Mouse (Mus musculus): ENCODE measurements around the gene Gbf1. TPM values are rescaled to one million over a fixed set of nuclear protein-coding genes. Genes with fewer than 3 reads are reported as not detected.
"Not testable (repeated sequence)": the region's sequence is repeated elsewhere in the genome, so short reads cannot be mapped to it uniquely, and the experiment has no call there.

The Gbf1 gene
- polyA plus RNA-seq, 1 experiment, result 51.5 TPM

DNA sequence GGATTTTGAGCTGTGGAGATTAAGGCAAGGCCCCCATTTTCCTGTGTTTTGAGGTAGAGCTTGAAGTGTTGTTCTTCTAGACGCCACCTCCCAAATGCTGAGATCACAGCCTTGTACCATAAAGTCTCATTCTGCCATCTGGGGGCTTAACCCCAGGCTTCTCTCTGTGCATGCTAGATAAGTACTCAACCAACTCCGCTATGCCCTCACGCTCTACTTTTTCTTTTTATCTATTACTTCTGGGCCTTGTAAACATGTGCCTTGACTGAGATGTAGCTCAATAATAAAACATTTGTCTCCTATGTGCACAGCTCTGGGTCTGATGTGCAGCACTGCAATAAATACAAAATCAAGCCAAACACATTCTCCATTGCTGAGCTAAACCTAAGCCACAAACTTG lies 32.9 kb upstream of the Gbf1 start:
- Histone ChIP-seq H3K9ac (ENCODE audit: low read depth, poor library complexity, severe bottlenecking) (no peak overlapping the region), H3K4me3 (ENCODE audit: low read depth, low read length) (no peak overlapping the region), H3K4me1 (ENCODE audit: control insufficient read depth, insufficient read depth, low read length) (no peaks in the 10 kb centered on the region), H3K27me3 (ENCODE audit: control insufficient read depth, insufficient read depth, low read length, poor library complexity, severe bottlenecking) (no peaks in the 10 kb centered on the region), H3K36me3 (ENCODE audit: control insufficient read depth, insufficient read depth, low read length, poor library complexity, severe bottlenecking) (no peaks in the 10 kb centered on the region), H3K27ac (ENCODE audit: insufficient read depth, low read length) (no peak overlapping the region), H3K9me3 (replicated peaks; ENCODE audit: control insufficient read depth, insufficient read depth, low read length, poor library complexity, severe bottlenecking) (no peaks in the 10 kb centered on the region)
- no peak for TF ChIP-seq POLR2A (IDR thresholded peaks at IDR 0.05; ENCODE audit: insufficient read depth, low read length)
- no peak for TF ChIP-seq CTCF (IDR thresholded peaks at IDR 0.05; ENCODE audit: low read depth, low read length)
- no peak for TF ChIP-seq EP300 (IDR thresholded peaks at IDR 0.05; ENCODE audit: insufficient read depth, low read depth, low read length)

DNA sequence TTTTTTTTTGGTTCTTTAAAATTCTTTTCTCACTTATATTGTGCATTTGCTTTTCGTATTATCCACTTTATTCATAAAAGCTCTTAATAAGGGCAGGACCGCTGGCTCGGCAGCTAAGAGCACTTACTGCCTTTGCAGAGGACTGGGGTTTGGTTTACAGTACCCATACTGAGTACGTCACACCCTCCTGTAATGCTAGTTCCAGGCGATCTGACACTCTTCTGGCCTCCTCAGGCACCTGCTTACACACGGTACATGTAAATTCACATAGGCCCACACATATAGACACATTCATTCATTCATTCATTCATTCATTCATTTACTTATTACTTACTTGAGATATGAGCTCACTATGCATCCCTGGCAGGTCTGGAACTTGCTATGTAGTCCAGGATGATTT lies 31.4 kb upstream of the Gbf1 start:
- Histone ChIP-seq H3K9me3 (replicated peaks; ENCODE audit: control insufficient read depth, insufficient read depth, low read length, poor library complexity, severe bottlenecking) (no peaks in the 10 kb centered on the region), H3K27me3 (ENCODE audit: control insufficient read depth, insufficient read depth, low read length, poor library complexity, severe bottlenecking) (no peaks in the 10 kb centered on the region), H3K4me1 (ENCODE audit: control insufficient read depth, insufficient read depth, low read length) (no peaks in the 10 kb centered on the region), H3K27ac (ENCODE audit: insufficient read depth, low read length) (no peak overlapping the region), H3K4me3 (ENCODE audit: low read depth, low read length) (no peak overlapping the region), H3K36me3 (ENCODE audit: control insufficient read depth, insufficient read depth, low read length, poor library complexity, severe bottlenecking) (no peaks in the 10 kb centered on the region), H3K9ac (ENCODE audit: low read depth, poor library complexity, severe bottlenecking) (no peak overlapping the region)
- TF ChIP-seq POLR2A (IDR thresholded peaks at IDR 0.05; ENCODE audit: insufficient read depth, low read length) (no peak), CTCF (IDR thresholded peaks at IDR 0.05; ENCODE audit: low read depth, low read length) (no peak)

DNA sequence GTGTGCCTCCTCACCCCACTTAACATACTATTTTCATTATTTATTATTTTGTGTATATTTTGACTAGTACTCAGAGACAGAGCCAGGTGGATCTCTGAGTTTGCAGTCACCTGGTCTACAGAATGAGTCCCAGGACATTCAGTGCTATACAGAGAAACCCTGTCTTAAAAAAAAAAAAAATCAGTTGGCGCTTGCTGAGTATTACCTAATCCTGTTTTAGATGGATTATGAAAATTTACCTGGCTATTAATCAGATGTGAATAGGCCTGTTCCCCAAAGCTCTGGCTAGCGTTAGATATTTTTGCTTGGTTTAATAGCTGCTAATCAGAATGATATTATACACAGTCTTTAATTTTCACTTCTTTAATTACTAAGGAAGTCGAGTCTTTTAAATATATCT lies 28.4 kb upstream of the Gbf1 start:
- Histone ChIP-seq H3K36me3 (ENCODE audit: control insufficient read depth, insufficient read depth, low read length, poor library complexity, severe bottlenecking) (no peaks in the 10 kb centered on the region), H3K27ac (ENCODE audit: insufficient read depth, low read length) (no peak overlapping the region), H3K4me3 (ENCODE audit: low read depth, low read length) (no peak overlapping the region), H3K4me1 (ENCODE audit: control insufficient read depth, insufficient read depth, low read length) (no peaks in the 10 kb centered on the region), H3K9ac (ENCODE audit: low read depth, poor library complexity, severe bottlenecking) (no peak overlapping the region), H3K27me3 (ENCODE audit: control insufficient read depth, insufficient read depth, low read length, poor library complexity, severe bottlenecking) (no peaks in the 10 kb centered on the region), H3K9me3 (replicated peaks; ENCODE audit: control insufficient read depth, insufficient read depth, low read length, poor library complexity, severe bottlenecking) (no peaks in the 10 kb centered on the region)
- TF ChIP-seq POLR2A (IDR thresholded peaks at IDR 0.05; ENCODE audit: insufficient read depth, low read length) (no peak), EP300 (IDR thresholded peaks at IDR 0.05; ENCODE audit: insufficient read depth, low read depth, low read length) (no peak), CTCF (IDR thresholded peaks at IDR 0.05; ENCODE audit: low read depth, low read length) (no peak)

DNA sequence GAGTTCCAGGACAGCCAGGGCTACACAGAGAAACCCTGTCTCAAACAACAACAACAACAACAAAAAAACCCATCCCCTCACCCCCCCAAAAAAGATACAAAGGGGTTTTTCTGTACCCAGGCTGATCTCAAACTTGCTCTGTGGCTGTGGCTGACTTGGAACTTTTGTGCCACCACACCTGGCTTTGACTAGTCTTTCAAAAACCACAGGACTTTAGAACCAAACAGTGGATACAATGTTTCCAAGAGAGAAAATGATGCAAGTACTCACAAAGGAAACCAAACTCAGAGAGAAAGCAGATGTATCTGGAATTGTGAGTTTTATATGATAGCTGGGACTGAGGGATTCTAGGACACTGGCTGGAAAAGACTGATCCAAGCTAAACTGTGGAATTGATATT lies 27.7 kb upstream of the Gbf1 start:
- no peaks in the 10 kb centered on the region for H3K27me3 ChIP-seq (ENCODE audit: control insufficient read depth, insufficient read depth, low read length, poor library complexity, severe bottlenecking)
- H3K27ac ChIP-seq (ENCODE audit: insufficient read depth, low read length), result no peak overlapping the region
- no peak overlapping the region for H3K4me3 ChIP-seq (ENCODE audit: low read depth, low read length)
- TF ChIP-seq EP300 (IDR thresholded peaks at IDR 0.05; ENCODE audit: insufficient read depth, low read depth, low read length) (no peak), POLR2A (IDR thresholded peaks at IDR 0.05; ENCODE audit: insufficient read depth, low read length) (no peak), CTCF (IDR thresholded peaks at IDR 0.05; ENCODE audit: low read depth, low read length) (no peak)
- no peaks in the 10 kb centered on the region for H3K4me1 ChIP-seq (ENCODE audit: control insufficient read depth, insufficient read depth, low read length)
- no peaks in the 10 kb centered on the region for H3K36me3 ChIP-seq (ENCODE audit: control insufficient read depth, insufficient read depth, low read length, poor library complexity, severe bottlenecking)
- no peaks in the 10 kb centered on the region for H3K9me3 ChIP-seq (replicated peaks; ENCODE audit: control insufficient read depth, insufficient read depth, low read length, poor library complexity, severe bottlenecking)
- H3K9ac ChIP-seq (ENCODE audit: low read depth, poor library complexity, severe bottlenecking), result no peak overlapping the region

DNA sequence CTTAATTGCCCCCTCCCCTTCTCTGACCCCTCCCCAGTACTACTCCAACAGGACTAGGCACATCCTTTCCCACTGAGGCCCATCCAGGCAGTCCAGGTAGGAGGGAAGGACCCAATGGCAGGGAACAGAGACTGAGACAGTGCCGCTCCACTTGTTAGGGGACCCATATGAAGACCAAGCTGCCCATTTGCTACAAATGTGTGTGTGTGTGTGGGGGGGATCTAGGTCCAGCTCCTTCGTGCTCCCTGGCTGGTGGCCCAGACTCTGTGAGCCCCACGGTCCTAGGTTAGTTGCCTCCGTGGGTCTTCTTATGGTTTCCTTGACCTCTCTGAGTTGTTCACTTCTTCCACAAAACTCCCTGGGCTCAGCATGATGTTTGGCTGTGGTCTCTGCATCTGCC lies 26.0 kb upstream of the Gbf1 start:
- no peaks in the 10 kb centered on the region for H3K4me1 ChIP-seq (ENCODE audit: control insufficient read depth, insufficient read depth, low read length)
- H3K27ac ChIP-seq (ENCODE audit: insufficient read depth, low read length), result no peak overlapping the region
- no peaks in the 10 kb centered on the region for H3K27me3 ChIP-seq (ENCODE audit: control insufficient read depth, insufficient read depth, low read length, poor library complexity, severe bottlenecking)
- H3K9ac ChIP-seq (ENCODE audit: low read depth, poor library complexity, severe bottlenecking), result no peak overlapping the region
- no peaks in the 10 kb centered on the region for H3K36me3 ChIP-seq (ENCODE audit: control insufficient read depth, insufficient read depth, low read length, poor library complexity, severe bottlenecking)
- no peaks in the 10 kb centered on the region for H3K9me3 ChIP-seq (replicated peaks; ENCODE audit: control insufficient read depth, insufficient read depth, low read length, poor library complexity, severe bottlenecking)
- no peak overlapping the region for H3K4me3 ChIP-seq (ENCODE audit: low read depth, low read length)
- no peak for TF ChIP-seq EP300 (IDR thresholded peaks at IDR 0.05; ENCODE audit: insufficient read depth, low read depth, low read length)
- no peak for TF ChIP-seq POLR2A (IDR thresholded peaks at IDR 0.05; ENCODE audit: insufficient read depth, low read length)
- no peak for TF ChIP-seq CTCF (IDR thresholded peaks at IDR 0.05; ENCODE audit: low read depth, low read length)

DNA sequence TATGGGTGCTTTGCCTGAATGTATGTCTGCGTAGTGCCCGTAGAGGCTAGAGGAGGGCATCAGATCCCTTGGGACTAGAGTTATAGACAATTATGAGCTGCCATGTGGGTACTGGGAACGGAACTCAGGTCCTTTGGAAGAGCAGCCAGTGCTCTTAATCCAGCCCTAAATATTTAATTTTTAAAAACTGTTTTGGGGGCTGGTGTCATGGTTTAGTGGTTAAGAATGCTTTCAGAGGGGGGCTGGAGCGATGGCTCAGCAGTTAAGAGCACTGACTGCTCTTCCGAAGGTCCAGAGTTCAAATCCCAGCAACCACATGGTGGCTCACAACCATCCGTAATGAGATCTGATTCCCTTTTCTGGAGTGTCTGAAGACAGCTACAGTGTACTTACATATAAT lies 22.6 kb upstream of the Gbf1 start:
- H3K27me3 ChIP-seq (ENCODE audit: control insufficient read depth, insufficient read depth, low read length, poor library complexity, severe bottlenecking); H3K9me3 ChIP-seq (replicated peaks; ENCODE audit: control insufficient read depth, insufficient read depth, low read length, poor library complexity, severe bottlenecking); H3K9ac ChIP-seq (ENCODE audit: low read depth, poor library complexity, severe bottlenecking); H3K36me3 ChIP-seq (ENCODE audit: control insufficient read depth, insufficient read depth, low read length, poor library complexity, severe bottlenecking); H3K27ac ChIP-seq (ENCODE audit: insufficient read depth, low read length); H3K4me1 ChIP-seq (ENCODE audit: control insufficient read depth, insufficient read depth, low read length); H3K4me3 ChIP-seq (ENCODE audit: low read depth, low read length): not testable (repeated sequence)

Measured in ES-Bruce4 (cell line).